Mouse (Mus musculus) megakaryocyte-erythroid progenitor cell, adult 5-6 weeks (primary cell): Measurements from ENCODE around the gene Rab3c. TPM values are rescaled to one million over a fixed set of nuclear protein-coding genes. Genes with fewer than 3 reads are reported as not detected.

Experiments used
- ATAC-seq: replicated peaks from 2 replicates; pipeline ENCODE4 v1.8.0; 2016; ENCODE audit warnings: mild to moderate bottlenecking, inconsistent platforms; ENCODE audit not compliant: severe bottlenecking, poor library complexity, low FRiP score, low TSS enrichment
- total RNA-seq, 2 experiments: library from RNA; stranded (forward) in 1 of 2; stranded (reverse) in 1 of 2; fragments of 200-1000, 215-1000 nt in 1 of 2; fragments of >200 nt in 1 of 2; fragmentation: Nextera tagmentation in 1 of 2; gene quantifications; 2 replicates each; pipeline ENCODE4 v1.2.3; 2014 to 2017

Rab3c gene
- total RNA-seq (2014; fragmentation: Nextera tagmentation) (not detected in 2 replicates), total RNA-seq (2017) (not detected in 2 replicates)

DNA sequence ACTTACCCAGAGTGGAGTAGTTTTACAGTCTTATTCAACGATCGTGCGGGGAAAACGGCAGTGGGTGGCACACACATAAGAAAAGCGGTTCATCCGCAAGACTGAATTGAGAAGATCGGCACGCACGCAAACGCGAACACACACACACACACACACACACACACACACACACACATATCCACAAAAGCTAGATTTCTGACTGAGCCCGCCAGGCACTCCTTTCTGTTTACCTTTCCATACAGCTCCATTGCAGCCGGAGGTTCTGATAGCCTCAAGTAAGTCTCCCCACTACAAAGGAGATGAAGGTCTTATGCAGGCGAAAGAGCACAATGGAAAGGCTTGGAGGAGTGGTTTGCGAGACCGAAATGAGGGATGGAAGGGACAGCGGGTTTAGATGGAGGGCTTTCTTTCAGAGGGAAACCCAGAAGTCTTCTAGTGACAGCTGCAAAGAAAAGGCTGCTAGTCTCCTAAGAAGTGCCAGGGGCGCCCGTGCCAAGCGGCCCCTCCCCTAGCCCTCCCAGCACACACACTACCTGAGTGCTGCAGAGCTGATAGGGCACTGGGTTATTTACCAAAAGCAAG lies at the start of gene Rab3c:
Gene Rab3c (minus strand): TSS at position 434 of the 582 bp plus-strand sequence.
- no peak for ATAC-seq

DNA sequence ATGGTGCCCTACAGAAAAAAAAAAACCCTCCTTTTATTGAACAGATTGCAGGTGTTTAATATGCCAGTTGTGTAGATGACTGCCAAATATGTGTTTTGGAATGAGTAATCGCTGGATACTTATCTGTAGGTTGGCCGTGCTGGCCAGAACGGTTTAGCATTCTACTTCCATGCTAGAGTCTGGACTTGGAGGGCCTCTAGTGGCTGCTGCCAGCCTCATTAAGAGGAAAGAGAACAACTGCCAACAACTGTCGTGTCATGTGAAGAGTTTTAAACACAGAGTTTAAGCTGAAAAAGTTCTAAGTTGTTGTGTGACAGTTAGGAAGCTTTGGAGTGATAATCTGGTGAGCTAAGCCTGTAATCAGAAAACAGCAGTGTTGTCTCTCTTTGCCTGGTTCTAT lies 38.0 kb upstream of the Rab3c start:
- ATAC-seq = no peak

DNA sequence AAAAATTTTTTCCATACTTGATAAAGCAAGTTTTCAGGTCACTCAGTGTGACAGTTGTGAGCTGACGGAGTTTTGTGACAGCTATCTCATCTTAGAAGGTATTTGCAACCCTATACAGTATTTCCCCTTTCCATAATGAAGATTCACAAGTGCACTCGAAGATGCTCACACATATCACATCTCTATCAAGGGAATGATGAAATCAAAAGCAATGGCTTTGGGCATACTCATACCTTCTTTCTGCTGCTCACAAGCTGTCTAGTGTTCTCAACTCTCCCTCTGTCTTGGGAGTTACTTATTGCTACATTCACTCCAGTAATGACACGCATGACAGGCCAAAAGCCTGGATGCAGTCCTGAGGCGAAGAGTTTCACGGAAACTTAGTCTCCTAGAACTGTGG lies 26.4 kb upstream of the Rab3c start:
- no peak for ATAC-seq

DNA sequence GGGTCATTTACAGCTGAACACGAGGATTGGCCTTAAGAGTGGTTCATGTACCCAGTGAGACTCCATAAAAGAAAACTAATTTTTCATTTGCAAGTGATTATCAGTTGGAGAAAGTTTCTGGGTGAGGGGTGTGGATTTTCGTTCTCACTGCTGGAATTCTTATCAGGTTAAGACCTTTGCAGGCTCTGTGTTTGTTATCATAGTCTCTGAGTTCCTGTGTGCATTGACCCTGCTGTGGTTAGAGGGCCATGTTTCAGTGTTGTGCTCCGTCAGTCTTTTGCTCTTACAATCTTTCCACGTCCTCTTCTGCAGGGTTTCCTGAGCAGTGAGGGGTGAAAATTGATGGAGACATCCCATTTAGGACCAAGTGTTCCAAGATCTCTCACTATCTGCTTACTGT lies 16.3 kb upstream of the Rab3c start:
- ATAC-seq = peak; percentile 85

DNA sequence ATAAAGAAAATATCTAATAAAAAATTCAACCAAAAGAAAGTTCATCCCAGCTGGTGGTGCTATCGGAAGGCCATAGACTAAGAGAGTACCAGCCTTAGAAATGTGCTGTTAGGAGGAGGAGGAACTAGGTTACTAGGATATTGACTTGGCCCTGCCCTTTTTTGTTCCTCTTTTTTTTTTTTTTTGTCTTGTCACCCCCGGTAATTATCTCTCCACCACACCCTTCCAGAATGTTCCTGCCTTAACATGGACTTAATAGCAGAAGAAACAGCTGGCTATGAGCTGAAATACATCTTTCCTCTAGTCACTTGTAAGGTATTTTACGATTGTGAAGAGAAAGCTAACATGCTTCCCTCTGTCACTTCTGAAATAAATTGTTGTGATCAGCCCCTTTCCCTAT lies 7.7 kb upstream of the Rab3c start:
- ATAC-seq = peak; percentile 80

DNA sequence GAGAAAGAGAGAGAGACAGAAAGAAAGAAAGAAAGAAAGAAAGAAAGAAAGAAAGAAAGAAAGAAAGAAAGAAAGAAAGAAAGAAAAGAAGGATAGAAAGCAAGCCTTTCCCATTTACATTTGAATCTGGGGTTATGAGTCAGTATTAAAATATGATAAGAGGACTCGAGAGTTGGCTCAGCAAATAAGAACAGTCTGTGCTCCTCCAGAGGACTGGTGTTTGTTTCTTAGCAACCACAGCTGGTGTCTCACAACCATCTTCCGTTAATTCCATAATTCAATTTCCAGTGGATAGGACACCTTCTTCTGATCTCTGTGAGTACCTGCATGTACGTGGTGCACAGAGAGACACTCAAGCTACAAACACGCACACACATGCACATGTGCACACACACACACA lies 3.0 kb upstream of the Rab3c start:
- ATAC-seq = no peak

DNA sequence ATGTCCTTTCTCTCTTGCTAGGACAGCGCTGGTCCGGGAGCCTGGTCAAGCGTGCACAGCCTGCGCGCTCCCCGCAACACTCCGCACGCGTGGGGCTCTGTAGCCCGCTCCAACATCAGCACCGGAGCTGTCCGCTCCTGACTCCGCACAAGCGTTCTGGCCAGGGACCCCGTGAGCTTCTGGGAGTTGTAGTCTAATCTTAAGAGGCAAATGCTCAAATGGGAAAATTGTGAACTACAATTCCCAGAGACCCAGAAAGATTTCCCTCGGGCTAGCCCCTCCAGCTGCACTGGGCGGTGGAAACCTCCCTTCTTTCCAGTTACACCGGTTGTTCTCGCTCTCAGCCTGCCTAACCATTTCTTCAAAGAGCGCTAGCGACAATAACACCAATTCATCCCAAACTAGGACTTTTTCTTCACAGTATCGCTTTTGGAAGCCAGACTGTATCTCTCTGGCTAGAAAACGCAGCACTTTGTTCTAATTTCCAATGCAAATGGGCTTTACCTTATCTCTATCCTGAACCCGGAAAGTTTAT lies 701 bp downstream of the Rab3c start:
- ATAC-seq = peak; percentile 98

DNA sequence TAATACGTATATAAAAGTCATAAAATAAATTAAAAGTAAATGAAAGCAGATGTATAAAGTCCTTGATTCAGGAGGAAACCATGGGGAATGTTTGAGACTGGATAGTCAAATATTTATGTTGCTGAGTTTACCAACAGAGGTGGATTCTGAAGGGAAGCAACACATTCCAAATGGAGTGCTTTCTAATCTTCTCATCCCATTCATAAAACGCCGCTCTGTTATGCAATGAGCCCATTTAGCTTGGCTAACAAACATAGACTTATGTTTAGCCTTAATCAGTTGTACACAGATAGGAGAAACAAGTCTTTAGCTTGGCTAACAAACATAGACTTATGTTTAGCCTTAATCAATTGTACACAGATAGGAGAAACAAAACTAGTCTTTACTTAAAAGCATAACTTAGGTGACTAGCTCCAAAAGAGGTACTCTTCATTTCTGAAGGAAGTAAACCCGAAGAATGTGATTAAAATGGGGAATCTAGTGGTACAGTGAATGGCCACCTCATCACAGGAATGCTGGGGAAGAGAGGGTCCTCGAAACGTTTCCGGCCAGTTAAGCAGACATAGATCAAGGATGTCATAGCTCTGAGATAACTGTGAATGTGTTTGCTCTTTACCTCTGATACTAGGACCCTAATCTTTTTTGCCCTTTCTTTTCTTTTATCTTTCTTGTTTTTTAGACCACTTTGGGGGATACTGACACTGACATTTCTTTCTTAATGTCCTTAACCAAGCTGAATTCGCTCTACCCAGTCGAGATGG lies 1.6 kb downstream of the Rab3c start:
- no peak for ATAC-seq

DNA sequence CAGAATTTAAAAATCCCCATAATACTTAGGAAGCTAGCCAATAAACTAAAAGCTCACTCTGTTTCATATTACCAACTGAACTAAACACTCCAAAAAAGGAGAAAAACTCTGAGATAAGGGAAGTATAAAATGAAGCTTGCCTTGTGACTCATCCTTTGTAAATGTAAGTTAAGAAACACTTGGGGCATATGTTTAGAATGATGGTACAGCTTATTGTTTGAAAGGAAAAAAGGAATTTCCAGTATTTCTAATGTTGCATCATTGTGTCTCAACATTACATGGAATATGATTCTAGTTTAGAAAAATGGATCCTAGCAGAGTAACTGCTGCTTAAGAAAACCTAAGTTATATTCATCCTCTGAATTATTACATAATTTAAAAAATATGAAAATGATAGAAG lies 3.1 kb downstream of the Rab3c start:
- ATAC-seq = no peak

DNA sequence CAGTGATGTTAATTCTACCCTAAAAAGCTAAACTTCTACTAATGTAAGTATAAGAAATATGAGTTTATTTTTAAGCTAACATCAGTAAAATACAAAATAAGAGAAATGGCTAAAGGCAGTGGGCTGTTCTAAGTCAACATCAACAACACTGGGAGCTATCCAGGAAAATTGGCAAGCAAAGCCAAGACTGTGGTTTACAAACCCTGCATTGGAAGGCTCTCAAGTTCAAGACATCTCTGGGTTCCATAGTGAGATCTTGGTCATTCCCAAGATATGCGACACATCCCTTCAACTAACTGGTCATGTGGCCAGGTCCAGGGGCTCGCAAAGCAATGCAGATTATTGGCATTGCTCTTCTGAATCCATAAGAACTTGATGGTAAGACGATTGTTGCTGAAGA lies 5.3 kb downstream of the Rab3c start:
- ATAC-seq = no peak

DNA sequence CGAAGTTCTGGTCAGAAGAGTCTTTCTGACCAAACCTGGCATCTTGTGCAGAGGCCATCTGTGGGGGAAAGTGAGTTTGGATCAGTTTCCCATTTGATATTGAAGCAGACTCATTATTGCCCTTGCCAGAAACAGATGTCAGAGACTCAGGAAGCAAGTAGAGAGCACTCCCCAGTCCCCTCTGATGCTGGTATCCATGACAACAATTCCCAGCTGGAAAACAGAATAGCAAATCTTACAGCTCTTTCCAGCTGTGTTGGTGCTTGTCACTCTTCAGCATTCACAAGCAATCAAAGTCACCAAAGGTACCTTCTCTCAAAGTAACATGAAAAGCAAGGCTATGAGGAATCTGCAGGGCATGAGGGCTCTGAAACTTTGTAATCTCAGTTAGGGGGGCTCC lies 20.1 kb downstream of the Rab3c start:
- ATAC-seq = no peak

DNA sequence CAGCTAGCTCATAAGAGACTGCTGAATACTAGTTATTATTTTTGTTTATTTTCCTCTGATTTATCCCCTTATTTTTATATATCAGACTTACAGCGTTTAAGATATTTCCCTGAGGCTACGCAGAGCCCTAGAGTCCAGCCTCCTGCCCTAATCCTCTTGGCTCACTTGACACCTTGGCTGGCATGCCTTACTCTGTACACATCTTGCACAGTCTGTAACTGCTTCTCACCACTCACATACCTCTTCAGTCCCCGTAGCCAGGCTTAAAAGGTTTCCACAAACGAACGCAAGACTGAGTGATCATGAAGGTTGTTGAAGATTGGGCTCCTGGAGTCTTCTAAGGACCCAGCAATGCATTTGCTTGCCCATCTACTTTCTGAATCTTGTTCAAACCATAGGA lies 29.3 kb downstream of the Rab3c start:
- ATAC-seq = no peak

DNA sequence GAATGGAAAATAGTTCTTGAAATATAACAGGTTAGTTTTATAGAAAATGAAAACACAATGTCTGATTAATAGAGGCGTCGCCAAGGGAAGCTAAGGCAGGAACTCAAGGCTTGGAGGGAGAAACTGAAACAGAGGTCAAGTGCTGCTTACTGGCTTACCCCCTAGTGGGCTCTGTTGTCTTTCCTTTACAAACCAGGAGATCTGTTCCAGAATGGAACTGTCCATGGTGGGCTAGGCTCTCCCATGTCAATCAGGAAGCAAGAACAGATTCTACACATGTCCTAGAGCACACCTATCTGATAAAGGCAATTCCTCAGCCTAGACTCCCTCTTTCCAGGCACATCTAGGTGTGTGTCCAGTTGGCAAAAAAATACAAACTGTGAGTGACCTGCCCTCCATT lies 32.3 kb downstream of the Rab3c start:
- ATAC-seq = no peak

DNA sequence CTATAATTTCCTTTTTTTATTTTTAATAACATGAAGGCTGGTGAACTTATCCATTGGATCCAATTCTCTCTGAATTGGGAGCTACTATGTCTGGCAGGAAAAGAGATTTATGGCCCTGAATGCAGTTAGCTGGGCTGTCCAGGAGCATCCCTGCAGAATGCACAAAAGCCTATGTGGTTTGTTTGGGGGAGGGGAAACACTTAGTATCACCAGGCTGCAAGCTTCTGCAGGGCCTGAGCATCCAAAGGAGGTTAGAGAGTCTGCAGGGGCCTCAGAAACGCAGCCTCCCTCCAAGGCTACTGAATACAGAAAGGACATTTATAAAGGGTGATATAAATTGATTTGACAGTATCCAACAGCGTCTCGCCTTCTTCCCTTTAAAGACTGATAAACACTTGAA lies 41.8 kb downstream of the Rab3c start:
- no peak for ATAC-seq

DNA sequence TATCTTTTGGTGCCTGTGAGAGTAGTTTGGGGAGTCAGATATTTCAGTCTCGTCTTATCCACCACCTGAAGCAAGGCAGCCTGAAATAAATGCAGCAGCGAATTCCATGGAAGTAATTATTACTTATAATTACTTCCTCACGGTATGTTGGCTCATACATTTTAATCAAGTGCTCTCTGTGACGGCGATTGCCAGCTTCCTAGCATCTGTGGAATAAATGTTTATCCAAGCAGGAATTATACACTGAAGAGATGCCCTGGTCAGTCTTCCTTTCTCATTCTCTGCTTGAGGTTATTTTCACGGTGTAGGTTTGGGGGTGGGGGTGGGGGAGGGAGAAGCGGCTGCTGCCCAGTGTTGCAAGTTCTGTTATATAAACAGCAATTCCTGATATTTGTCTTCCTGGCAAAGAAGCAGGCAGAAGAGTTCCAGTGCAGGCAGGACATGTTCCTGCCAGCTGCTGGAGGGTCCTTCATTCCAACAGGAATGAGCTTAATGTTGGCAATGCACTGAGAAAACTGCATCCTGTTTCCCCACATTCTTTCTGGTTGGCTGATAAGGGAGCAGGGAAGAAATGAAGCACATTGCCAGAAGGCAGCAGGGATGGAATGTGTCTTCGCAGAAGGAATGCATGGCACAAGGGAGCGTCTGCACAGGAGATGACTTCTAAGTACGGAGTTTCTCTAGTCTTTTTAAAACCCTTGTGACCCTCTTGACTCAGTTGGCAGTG lies 43.4 kb downstream of the Rab3c start:
- ATAC-seq = no peak

DNA sequence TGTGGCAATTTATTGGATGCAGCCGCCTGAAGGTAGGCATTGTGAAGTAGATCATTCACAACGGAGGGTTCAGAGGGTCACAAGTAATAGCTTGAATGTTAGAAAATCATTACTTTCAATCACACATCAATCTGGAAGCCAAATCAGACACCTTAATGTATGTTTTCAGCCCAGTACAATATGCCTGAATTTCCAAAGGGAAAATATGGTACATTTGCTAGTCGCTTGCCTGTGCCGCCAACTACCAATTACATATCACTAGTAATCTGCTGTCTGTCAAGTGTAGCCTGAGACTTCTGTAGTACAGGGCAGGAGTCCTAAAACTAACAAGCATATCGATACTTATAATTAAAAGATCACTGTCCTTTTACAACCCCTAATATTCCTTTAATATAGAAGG lies 47.4 kb downstream of the Rab3c start:
- ATAC-seq = no peak

DNA sequence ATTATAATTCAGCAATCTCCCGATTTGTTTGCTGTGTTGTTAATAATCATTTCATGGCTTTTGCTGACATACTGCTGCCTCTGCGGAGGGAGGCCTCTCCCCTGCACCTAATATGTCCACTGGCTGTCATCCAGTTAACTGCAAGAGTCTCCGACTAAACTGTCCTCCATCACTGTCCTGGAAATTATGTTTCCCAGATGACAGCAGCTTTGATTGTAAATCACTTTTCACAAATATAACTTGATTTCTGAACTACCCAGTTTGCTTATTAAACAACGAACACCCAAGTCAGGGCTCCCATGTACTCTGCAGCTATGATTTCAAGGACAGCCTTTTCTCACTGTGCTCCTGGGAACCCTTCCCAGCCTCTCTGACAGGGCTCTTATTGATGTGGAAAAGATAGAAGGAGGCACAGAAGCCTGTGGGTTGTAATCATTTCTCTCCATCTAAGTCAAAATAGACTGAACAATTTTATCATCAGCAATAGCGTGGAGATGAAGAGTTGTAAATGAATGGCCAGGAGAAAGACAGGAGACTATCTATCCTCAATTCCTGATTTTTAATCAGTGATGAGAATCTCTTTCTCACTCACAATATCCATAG lies 49.6 kb downstream of the Rab3c start:
- no peak for ATAC-seq

DNA sequence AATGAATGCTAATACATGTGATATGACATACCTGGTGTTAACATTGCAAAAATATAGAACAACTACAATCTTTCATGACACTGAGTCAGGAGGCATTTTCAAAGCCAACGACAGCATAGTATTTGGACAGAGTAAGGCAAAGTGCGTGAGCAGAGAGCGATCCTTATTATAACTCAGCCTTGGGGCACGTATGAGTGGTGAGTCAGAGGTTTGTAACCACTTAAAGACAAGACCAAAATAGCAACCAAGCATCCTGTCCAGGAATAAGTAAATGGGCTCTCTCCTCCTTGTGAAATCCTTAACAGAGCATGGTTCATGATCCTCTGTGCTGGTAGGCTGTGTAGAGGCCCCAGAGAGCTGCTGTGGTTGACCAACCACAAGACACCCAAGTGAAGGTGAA lies 50.8 kb downstream of the Rab3c start:
- no peak for ATAC-seq

DNA sequence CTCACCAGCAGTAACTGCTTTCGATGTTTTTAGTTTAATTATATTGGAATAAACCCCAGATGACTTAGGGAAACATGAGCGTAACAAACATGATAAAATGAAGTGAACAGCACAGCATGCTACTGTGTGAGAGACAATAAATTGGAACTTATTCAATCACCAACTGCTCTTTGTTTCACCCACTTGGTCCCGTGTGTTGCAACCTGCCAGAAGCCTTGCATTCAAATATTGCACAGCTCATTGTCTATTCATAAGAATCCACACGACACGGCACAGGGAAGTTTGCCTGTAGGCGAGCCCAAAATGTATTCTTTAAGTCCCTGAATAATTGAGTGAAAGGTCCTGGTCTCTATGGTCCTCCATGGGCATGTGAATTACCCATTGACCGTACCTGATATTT lies 61.6 kb downstream of the Rab3c start:
- no peak for ATAC-seq

DNA sequence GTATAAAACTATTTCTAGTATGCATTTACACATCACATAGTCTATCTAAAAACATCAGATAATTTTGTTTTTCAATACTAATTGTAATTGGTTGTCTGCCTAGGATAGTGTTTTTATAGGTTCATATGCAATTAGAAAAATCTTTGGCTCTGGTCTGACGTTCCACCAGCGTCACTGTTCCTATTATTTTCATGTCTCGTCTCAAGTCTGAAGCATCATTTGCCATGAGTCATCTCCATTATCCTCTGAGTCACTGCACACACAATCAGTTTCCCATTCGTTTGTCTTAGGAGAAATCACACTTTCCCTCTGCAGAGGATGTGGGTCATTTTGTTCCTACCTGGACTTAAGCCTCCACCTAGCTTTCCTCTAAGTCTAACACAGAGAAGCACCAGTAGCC lies 62.3 kb downstream of the Rab3c start:
- ATAC-seq = no peak
